Mouse (Mus musculus): ENCODE results near the gene Rpf1.

- TF ChIP-seq EP300 (IDR thresholded peaks at IDR 0.05; ENCODE audit: low read depth) (no peak), CTCF (IDR thresholded peaks at IDR 0.05; ENCODE audit: low read depth) (no peak)
Measured at GRCm38 (mm10) chr3:146570148-146570782, 49.0 kb upstream of the Rpf1 start, which contains the start of gene Uox.
